Mouse (Mus musculus): Measurements from ENCODE around the gene Agfg2. TPM values are rescaled to one million over a fixed set of nuclear protein-coding genes. Genes with fewer than 3 reads are reported as not detected.
"Not testable (repeated sequence)": the region's sequence is repeated elsewhere in the genome, so short reads cannot be mapped to it uniquely, and the experiment has no call there.

Agfg2 gene
- total RNA-seq, 1 experiment from 2014 or later, result 4.9 TPM

DNA sequence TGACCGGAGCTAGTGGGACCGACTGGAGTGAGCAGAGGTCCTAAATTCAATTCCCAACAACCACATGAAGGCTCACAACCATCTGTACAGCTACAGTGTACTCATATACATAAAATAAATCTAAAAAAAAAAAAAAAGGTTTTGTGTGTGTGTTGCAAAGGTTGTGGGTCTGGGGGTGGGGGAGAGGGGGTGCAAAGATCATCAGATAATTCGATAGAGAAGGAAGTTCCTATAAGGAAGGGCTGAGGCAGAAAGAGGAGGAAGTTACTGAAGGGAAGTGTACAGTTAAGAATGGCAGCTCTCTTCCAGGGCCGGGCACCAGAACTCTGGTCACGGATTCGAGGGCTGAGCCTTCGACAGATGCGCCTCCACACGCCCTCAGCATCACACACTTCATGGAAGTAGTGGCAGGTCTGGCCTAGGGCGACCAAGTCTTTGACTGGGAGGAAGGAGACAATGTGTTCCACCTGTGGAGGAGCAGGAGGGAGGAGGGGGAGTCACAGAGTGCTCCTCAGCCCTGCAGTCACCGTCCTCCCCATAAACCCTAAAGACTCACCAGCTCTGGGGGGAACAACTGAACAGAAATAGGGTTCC lies 60.5 kb downstream of the Agfg2 start:
- no peak for ATAC-seq (ENCODE audit: extremely low read depth, insufficient number of reproducible peaks, low FRiP score, poor library complexity, severe bottlenecking)

DNA sequence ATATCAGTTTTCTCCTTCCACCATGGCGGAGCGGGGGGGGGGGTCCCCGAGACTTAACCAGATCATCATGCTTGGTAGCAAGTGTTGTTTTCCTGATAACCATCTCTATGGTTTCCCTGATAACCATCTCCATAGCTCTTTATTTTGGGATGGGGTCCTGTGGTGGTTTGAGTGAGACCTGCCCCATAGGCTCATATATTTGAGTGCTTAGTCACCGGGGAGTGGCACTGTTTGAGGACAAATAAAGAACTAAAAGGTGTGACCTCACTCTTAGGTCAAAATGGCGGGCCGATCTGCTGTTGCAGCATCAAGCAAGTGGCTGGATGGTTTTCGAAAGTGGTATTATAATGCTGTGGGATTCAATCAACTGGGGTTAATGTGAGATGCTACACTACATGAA lies 69.2 kb downstream of the Agfg2 start:
- no peak for ATAC-seq (ENCODE audit: extremely low read depth, insufficient number of reproducible peaks, low FRiP score, poor library complexity, severe bottlenecking)

DNA sequence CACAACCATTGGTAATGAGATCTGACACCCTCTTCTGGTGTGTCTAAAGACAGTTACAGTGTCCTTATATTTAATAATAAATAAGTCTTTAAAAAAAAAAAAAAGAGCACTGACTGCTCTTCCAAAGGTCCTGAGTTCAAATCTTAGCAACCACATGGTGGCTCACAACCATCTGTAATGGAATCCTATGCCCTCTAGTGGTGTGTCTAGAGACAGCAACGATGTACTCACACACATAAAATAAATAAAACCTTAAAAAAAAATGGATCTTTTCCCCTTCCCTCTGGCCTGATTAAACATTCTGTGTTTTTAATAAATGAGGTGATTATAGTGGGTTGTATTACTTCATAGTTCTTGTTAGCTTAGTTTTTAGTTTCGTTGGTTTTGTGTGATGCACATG lies 69.6 kb downstream of the Agfg2 start:
- not testable (repeated sequence) for ATAC-seq (ENCODE audit: extremely low read depth, insufficient number of reproducible peaks, low FRiP score, poor library complexity, severe bottlenecking)

DNA sequence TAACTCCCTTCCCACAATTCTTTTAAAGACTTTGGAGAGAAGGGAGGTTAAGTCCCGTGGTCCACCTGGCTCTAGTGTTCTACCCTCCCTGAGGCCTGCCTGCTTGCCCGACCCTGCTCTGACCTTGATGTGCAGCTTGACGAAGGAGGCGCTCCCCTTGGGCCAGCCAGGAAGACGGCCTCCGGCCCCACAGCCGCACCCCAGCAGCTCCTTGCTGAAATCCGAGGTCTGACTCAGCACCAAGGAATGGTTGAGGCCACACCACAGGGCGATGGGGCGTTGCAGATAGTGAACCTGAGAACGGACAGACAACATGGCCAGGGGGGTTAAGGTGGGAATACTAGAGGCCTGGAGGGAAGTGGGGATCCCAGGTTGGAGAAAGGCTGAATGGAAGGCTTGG lies 71.0 kb downstream of the Agfg2 start, which contains the start of gene Pcolce:
Gene Pcolce, minus strand, starts transcription at position 235 of the 400 bp plus-strand sequence.
- no peak for ATAC-seq (ENCODE audit: extremely low read depth, insufficient number of reproducible peaks, low FRiP score, poor library complexity, severe bottlenecking)

DNA sequence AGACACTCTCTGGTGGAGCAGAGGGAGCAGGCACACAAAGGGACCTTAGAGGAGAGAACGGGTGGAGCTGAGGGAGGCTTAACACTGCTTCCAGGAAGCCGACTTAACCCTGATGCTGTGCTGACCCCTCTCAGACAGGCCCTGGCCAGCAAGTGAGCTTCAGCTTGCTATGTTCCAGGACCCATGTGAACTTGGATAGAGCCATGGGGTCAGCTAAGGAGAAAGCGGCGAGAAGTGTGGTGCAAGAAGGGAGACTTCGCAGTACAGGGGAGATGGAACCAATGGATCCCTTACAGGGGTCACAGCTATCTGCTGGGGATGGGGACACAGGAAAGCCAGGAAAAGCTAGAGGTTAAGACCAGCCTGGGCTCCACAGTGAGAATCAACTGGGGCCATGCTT lies 71.5 kb downstream of the Agfg2 start:
- no peak for ATAC-seq (ENCODE audit: extremely low read depth, insufficient number of reproducible peaks, low FRiP score, poor library complexity, severe bottlenecking)

DNA sequence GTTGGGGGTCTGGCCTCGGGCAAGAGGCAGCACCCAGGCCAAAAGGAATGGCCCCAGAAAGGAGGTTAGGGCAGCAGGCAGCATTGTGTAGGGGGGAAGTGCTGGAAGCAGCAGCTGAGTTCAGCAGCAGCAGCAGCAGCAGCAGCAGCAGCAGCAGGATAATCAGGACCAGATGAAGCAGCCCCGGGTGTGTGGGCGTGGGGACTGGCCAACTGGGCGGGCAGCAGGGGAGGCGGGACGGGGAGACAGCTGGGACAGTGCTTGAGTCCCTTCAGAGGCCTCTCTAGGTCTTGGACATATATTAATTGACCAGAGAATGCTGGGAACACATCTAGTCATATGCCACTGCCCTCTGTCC lies 73.3 kb downstream of the Agfg2 start:
- ATAC-seq (ENCODE audit: extremely low read depth, insufficient number of reproducible peaks, low FRiP score, poor library complexity, severe bottlenecking), result no peak

DNA sequence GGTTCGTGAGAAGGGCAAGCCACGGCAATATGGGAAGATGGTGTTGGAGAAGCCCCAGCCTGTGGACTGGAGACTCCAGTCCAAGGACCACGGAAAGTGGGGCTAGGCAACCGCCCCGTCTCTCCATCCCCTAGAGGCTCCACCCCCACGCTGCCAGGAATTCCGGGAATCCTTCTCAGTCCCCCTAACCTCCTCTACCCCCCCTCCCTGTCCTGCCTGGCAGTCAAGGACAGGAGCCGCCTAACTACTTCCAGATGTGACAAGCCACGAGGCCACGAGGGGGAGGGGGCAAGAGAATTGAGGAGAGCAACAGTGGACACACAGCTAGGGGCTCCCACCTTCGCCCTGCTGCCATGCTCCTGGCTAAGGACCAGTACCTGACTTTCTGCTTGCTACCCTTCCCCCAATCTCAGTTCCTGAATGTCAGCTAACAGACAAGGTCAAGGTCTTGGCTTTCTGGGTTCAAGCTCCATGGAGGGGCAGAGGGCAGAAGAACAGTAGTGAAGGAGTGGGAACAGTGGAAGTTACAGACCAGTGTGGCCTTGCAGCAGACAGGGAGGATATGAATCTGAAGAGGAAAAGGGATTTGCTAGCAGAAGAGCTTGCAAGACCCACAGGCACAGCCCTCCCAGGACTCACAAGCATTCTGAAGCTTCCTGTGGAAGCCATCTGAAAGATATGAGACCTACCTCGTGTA lies 73.8 kb downstream of the Agfg2 start:
- ATAC-seq (ENCODE audit: extremely low read depth, insufficient number of reproducible peaks, low FRiP score, poor library complexity, severe bottlenecking), result no peak

DNA sequence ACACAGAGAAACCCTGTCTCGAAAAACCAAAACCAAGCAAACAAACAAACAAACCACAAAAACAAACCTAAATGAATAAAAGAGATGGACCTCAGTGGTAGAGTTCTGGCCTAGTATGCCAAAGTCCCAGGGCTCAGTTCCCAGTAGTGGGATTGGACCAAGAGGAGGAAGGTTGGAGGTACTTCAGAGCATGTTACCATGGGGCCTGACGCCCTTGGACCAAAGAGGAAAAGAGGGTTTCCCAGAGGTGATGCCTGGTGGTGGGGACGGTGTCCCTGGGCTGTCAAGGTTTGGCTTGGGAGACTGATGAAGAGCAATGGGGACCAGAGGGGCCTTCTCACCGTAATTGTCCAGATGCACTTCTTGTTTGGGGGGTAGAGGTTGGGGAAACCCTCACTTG lies 74.5 kb downstream of the Agfg2 start:
- no peak for ATAC-seq (ENCODE audit: extremely low read depth, insufficient number of reproducible peaks, low FRiP score, poor library complexity, severe bottlenecking)

DNA sequence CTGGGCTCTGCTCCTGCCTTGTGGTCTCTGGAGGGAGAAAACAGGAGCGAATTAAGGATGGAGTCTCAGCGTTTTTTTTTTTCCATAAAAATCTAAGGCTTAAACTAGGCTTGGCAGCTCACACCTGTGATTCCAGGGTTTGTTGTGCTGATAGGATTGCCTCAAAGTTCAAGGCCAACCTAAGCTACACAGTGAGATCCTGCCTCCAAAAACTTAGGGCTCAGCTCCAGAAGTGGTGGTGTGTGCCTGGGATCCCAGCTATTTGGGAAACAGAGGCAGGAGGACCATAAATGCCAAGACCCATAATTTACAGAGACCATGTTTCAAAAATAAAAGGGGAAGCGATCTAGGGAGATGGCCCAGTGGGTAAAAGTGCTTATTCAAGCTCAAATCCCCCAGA lies 75.2 kb downstream of the Agfg2 start:
- no peak for ATAC-seq (ENCODE audit: extremely low read depth, insufficient number of reproducible peaks, low FRiP score, poor library complexity, severe bottlenecking)

DNA sequence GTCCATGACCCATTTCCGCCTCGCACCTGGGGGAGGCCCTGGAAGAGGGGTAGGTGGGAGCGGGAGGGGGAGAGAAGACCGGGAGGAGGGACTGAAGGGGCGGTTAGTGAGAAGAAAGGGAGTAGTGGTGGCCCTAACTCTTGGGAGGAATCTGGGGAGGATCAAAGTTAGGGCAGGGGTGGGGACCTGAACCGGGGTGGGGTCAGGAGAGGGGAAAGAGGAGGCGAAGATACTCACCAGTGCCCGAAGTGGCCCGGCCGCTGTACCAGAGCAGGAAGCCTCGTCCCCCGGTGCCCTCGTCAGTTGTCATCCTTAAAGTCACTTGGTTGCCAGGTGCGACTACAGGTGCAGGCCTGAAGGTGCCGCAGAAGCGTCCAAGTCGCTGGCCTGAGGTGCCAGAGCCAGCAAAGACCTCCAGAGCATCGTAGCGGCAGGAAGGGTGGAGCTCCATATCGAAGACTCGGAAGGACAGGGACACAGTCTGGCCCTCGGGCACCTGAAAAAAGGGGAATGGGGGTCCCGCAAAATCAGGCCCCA lies 75.8 kb downstream of the Agfg2 start:
- ATAC-seq (ENCODE audit: extremely low read depth, insufficient number of reproducible peaks, low FRiP score, poor library complexity, severe bottlenecking), result no peak

DNA sequence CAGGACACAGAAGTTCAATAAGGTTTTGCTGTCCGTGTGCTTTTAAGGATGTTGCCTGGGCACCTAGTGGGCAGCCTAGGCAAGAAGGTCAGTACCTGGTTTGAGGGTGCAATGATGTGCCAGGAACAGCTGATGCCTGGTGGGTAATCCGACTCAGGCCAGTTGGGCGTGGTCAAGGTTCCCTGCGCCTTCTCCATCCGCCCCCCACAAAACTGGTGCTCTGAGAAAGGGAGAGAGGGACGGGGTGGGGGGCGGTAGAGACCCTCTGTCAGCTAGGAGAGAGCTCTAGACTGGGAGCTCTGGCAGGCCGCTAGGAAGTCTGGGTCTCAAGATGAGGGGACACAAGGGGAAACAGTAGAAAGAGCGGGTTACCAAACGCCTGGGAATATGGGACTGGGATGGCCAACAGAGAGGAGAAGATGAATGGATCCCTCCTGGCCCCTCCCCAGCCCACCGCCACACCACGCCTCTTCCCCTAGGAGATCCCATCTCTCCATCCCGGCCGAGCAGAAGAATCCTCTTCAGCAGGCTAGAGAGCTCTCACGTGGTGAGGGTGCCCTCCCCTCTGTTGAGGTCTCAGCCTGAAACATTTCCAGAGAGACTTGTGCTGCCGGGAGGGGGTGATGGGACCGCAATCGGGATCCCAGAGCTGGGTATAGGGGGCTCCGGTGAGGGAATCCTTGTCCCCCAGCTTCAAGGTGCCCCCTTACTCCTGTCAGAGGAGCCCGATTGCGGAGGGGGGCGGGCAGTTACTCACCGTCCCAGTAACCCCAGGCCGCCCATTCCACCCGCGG lies 76.5 kb downstream of the Agfg2 start:
- no peak for ATAC-seq (ENCODE audit: extremely low read depth, insufficient number of reproducible peaks, low FRiP score, poor library complexity, severe bottlenecking)

DNA sequence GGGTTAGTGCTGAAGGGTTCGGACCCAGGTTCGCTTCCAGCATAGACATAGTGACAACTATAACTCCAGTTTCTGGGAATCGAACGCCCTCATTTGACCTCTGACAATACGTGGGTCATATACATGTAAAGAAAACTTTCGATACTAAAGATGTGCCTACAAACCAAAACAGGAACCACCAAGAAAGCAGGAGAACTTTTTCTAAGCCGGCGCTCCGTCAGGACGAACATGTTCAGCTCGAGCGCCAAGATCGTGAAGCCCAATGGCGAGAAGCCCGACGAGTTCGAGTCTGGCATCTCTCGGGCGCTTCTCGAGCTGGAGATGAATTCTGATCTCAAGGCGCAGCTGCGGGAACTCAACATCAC lies 83.2 kb downstream of the Agfg2 start:
- no peak for ATAC-seq (ENCODE audit: extremely low read depth, insufficient number of reproducible peaks, low FRiP score, poor library complexity, severe bottlenecking)

DNA sequence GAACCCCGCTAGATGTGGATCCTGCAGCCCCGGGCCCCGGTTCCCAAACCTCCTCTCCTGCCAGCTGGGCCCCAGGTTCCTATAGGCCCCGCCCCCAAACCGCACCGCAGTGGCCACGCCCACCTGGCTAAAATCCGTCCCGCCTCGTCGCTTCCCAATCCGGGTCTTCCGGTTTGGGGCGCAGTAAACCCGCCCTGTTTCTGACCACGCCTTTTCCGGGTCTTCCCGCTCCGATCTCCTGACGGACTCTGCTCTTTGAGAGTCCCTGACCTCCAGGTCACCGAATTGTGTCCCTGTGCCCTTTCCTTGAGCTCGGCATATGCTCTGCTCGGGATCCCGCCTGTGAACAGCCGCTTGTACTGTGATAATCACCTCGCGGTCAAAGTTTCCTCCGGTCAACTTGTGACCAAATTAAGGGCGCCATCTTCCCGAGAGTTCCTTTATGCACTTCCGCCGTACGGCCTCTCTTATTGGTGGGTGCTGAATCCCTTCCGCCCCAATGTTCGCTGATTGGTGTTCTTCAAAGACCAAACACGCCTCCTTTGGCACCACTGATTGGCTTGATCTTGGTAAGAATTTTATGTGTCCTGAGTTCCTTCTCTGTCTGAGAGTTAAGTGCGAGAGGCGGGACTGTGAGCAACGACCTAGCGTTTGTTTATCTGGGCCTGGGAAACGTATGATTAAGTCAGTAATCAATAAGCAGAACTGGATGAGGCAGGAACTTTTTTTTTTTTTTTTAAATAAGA lies 83.7 kb downstream of the Agfg2 start, which contains the start of gene Mospd3:
Gene Mospd3, minus strand, starts transcription at position 440 of the 746 bp plus-strand sequence.
- peak; percentile 92 for ATAC-seq (ENCODE audit: extremely low read depth, insufficient number of reproducible peaks, low FRiP score, poor library complexity, severe bottlenecking)

Other genes with a start within 250 kb of the Agfg2 start
- not detected in 2 replicates for gene Zan, start 207.7 kb downstream of the Agfg2 start, total RNA-seq (2017)
- gene Pop7, start 182.2 kb downstream of the Agfg2 start, total RNA-seq (2017), result 16.0 and 20.0 TPM in 2 replicates
- 32.0 and 37.7 TPM in 2 replicates for gene Gigyf1, start 166.2 kb downstream of the Agfg2 start, total RNA-seq (2017)
- not detected in 2 replicates for gene Epo, start 151.5 kb downstream of the Agfg2 start, total RNA-seq (2017)
- gene Gnb2, start 151.2 kb downstream of the Agfg2 start, total RNA-seq (2017), result 428 and 434 TPM in 2 replicates
- 0.37 TPM in 1 of 2 replicates, not detected in the other for gene Actl6b, start 131.2 kb downstream of the Agfg2 start, total RNA-seq (2017)
- gene Tfr2, start 114.9 kb downstream of the Agfg2 start, total RNA-seq (2017), result 0.61 TPM in 1 of 2 replicates, not detected in the other
- 3.5 and 4.2 TPM in 2 replicates for gene Mospd3, start 83.7 kb downstream of the Agfg2 start, total RNA-seq (2017)
- gene Pcolce, start 70.9 kb downstream of the Agfg2 start, total RNA-seq (2017), result 0.25 and 0.58 TPM in 2 replicates
- 0.61 and 0.70 TPM in 2 replicates for gene Fbxo24, start 55.7 kb downstream of the Agfg2 start, total RNA-seq (2017)
- 119 and 123 TPM in 2 replicates for gene Lrch4, start 55.6 kb downstream of the Agfg2 start, total RNA-seq (2017)
- 41.0 and 44.6 TPM in 2 replicates for gene Gm20605, start 55.6 kb downstream of the Agfg2 start, total RNA-seq (2017)
- gene Sap25, start 43.4 kb downstream of the Agfg2 start, total RNA-seq (2017), result 109 and 156 TPM in 2 replicates
- 0.47 and 0.61 TPM in 2 replicates for gene Irs3, start 39.0 kb downstream of the Agfg2 start, total RNA-seq (2017)
- 0.12 TPM in 2 replicates for gene Nyap1, start 56.9 kb upstream of the Agfg2 start, total RNA-seq (2017)
- gene Tsc22d4, start 61.0 kb upstream of the Agfg2 start, total RNA-seq (2017), result 170 TPM in 2 replicates
- 9.7 and 12.8 TPM in 2 replicates for gene Ppp1r35, start 94.1 kb upstream of the Agfg2 start, total RNA-seq (2017)
- 36.5 and 42.2 TPM in 2 replicates for gene Mepce, start 102.9 kb upstream of the Agfg2 start, total RNA-seq (2017)
- gene Zcwpw1, start 103.1 kb upstream of the Agfg2 start, total RNA-seq (2017), result 24.7 and 29.4 TPM in 2 replicates
- 321 and 361 TPM in 2 replicates for gene Pilra, start 151.6 kb upstream of the Agfg2 start, total RNA-seq (2017)
- gene Pilrb1, start 173.4 kb upstream of the Agfg2 start, total RNA-seq (2017), result 124 and 127 TPM in 2 replicates
- 139 and 177 TPM in 2 replicates for gene Pilrb2, start 187.1 kb upstream of the Agfg2 start, total RNA-seq (2017)
- not detected in 2 replicates for gene Cyp3a13, start 236.9 kb upstream of the Agfg2 start, total RNA-seq (2017)